Mouse (Mus musculus) testis, postnatal 10 days (tissue): ENCODE results near the gene Bcan.

Source experiments
- DNase-seq: peaks from one replicate; pipeline ENCODE4 v3.0.0; 2021; ENCODE audit warnings: low spot score

The Bcan gene

DNA sequence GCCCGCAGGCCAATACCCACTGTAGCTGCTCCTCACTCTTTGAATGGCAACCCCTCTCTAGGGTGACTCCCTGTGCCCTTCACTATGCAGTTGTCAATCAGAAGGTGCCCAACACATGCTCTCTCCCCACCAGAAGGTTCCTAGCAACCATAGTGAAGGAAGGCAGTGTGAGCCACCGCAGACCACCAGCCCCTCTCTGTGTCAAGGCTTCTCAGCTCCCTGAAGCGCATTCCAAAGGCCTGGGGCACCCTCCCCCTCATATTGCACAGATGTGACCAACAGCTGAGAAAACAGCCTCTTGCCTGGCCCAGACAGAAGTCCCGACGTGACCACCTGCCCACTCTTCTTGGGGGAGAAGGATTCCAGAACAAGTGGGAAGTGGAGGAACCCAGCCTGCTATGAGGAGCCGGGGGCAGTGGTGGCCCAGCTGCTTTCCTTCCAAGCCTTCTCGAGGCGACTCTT lies 27.8 kb downstream of the Bcan start:
- DNase-seq: no peak

DNA sequence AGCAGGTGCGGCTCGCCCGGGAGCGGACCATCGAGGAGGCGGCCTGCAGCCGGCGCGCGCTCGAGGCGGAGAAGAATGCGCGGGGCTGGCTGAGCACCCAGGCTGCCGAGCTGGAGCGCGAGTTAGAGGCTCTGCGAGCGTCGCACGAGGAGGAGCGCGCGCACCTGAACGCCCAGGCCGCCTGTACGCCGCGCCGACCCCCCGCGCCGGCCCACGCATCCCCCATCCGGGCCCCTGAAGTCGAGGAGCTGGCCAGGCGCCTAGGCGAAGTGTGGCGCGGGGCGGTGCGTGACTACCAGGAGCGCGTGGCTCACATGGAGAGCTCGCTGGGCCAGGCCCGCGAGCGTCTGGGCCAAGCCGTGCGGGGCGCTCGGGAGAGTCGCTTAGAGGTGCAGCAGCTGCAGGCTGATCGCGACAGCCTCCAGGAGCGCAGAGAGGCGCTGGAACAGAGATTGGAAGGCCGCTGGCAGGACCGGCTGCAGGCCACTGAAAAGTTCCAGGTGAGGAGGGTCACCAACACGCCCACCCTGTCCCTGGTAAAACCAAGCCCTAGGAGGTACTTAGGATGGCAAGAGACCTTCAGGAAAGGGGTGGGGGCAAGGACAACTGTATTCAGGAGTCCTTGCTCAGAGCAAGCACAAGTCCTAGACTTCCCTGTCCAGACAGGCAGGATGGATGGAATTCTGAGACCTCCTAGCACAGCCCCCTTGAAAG lies 28.4 kb downstream of the Bcan start:
- DNase-seq: no peak

DNA sequence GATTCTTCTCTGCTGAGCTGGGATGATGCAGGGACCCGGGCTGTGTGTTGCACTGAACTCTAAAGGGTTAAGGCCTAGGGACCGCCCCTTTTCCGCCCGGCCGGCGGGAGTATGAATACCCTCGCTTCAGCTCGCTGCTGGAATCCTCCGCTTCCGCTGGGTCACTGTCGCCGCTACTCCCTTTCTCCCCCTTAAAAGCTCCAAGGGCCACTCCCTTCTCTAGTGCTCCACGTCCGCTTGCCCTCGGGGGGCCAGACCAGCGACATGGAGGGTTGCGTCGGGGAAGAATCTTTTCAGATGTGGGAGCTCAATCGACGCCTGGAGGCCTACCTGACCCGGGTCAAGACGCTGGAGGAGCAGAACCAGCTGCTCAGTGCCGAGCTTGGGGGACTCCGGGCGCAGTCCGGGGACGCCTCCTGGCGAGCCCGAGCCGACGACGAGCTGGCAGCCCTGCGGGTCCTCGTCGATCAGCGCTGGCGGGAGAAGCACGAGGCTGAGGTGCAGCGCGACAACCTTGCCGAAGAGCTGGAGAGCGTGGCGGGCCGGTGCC lies 29.0 kb downstream of the Bcan start, which contains the start of gene Nes:
Nes (plus strand) TSS at position 140 of the 550 bp plus-strand sequence.
- DNase-seq: peak; percentile 71

DNA sequence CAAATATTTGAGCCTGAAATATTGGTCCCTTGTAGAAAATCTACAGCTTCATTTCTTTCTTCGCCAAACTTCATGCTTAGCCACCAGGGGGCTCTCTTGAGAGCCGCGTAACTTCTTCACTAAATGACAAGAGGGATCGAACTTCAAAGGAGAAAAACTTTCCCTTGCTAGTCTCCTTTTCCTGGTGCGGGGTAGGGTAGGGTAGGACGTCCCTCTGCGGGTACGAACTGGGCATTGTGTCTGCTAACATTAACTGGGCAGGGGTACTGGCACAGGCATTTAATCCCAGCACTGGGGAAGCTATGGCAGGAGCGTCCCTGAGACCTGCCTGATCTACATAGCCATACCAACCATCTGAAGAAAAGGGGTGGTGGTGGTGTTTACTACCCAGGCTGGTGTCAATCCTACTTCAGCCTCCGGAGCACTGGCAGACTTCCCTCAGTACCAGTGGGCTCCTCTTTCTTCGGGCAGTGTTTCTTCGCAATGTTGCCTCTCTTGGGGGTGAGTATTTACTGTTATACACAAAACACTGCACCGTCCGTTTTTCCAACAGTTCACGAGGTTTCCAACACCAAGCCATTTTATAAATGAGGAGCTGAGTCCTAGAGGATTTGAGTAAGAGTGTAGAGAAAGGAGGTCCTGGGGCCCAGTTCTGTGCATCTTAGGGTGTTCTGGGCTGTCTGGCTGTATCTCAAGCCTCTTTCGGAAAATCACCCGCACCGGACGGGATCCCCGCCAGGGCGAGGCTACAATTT lies 29.7 kb downstream of the Bcan start:
- DNase-seq: peak; percentile 68

DNA sequence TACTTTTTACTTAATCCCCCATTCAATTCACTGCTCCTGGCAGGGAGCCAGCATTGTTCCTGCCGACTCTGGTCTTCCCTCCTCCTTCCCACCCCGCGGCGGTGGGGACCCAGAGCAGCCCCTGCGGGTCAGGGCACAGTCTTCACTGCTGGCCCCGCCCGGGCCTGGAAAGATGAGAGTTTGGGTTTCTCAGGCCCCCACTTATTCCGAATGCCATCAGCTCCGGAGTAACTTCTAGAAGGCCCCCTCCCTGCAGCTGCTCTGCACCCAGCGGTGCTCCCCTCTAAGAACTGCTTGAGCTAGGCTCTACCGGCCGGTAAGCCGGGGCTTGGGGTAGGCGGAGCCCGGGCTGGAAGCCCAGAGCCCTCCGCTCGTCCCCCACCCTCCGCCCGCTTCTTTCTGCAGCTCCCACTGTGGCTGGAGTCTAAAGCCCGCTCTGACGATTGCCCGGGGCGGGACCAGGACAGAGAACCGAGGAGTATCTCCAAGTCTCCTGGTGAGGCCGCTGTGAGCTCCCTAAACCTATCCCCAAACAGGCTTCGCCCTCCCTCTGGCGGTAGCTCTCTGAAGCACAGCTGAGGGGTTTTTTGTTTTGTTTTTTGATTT lies 39.3 kb downstream of the Bcan start:
- DNase-seq: peak; percentile 91

DNA sequence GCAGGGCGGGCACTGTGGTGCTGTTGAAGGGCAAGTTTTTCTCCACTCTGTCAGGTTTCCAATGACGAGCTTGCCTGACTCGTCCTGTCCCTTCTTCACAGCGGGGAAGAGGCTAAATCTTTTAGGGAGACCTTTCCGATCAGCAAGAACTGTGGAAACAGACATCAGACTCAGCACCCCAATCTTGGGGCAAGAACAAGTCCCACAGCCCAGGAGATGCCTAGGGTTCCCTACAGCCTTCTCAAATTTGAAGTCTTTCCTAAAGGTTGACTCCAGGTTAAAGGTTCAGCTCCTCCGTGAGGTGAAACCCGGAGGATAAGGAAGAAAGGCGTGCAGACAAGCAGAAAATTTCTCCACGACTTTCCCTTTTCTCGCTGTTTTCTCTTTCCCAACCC lies 39.8 kb downstream of the Bcan start:
- no peak for DNase-seq

DNA sequence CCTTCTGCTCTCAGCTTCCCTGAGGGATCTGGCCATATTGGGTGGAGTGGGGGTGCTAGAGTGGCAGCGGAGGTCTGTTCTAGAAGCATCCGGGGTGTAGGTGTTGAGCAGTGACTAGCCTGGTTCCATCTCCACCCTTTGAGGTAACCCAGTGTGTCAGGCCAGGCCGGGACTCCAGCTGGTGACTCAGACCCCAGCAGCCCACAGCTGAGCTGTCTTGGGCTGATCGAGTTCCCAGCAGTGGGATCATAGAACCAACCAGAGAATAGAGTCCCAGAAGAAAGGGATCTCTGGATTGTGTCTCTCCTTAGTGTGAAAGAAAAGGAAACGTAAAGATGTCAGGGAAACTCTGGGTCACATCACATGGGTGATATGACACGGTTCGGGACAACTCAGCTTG lies 40.7 kb downstream of the Bcan start:
- no peak for DNase-seq

DNA sequence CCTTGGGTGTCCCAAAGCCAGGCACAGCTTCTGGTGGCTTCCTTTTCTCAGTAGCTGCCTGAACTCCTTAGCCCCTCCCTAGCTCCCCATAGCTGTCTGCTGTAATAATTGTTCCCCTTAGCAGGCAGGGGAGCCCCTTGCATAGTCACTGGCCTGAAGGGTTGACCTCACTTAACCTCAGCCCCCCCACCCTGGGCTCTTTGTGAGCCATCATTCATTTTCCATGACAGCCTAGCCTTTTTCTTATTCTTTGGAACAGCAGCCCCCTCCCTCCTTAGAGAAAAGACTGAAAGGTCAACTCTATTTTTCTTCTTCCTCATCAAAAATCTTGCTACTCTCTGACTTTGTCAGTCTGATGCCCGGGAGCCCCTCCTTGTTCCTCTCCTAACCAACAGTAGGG lies 41.1 kb downstream of the Bcan start:
- no peak for DNase-seq

DNA sequence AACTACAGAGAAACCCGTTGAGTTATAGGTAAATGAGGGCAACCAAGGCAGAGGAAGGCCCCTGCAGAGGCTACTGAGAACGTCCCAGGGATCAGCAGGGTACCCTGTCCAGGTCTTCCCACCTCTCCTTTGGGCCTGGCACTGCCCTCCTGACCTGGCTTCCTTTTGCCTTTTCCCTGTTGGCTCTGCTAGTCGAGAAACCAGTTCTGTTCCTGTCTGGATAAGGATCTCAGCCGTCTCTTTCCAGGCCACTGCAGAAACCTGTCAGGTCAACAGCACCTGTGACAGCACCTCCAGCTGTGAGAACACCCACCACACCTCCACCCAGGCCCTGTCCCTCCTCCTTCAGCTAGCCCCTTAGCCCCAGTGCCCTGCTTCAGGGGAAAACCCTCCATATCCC lies 41.6 kb downstream of the Bcan start:
- no peak for DNase-seq

DNA sequence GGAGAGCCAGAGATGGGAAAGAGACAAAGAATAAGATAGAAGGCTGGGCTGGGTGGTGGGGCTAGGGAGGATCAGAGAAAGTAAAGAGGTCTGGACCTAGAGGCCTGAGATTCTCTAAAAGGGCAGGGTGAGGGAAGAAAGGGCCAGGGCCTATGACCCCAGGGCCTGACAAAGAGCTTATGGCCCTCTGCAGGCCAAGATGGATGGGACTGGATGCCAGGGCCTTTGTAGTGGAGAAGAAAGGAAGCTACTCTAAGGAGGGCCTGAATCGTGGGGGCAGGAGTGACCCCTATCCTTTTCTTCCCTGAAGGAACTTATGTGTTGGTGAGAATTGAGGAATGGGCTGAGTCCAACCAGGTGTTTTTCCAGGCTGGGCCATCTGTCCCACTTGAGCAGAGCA lies 42.0 kb downstream of the Bcan start:
- DNase-seq: no peak

DNA sequence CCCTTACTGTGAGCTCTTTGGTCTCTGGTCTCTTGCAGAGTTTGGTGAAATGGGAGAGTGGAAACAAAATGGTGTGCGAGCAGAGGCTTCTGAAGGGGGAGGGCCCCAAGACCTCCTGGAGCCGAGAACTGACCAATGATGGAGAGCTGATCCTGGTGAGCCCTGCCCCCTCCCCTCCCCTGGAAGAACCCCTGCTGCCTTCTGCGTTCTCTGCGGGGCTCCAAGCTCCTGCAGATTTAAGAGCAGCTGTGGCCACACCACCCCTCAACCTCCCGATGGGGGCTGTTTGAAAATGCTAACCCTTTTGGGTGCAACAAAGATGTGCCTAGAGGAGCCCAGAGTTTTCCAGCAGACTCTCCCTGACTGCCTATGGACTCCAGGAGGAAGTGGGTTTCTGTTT lies 47.6 kb downstream of the Bcan start:
- DNase-seq: no peak

DNA sequence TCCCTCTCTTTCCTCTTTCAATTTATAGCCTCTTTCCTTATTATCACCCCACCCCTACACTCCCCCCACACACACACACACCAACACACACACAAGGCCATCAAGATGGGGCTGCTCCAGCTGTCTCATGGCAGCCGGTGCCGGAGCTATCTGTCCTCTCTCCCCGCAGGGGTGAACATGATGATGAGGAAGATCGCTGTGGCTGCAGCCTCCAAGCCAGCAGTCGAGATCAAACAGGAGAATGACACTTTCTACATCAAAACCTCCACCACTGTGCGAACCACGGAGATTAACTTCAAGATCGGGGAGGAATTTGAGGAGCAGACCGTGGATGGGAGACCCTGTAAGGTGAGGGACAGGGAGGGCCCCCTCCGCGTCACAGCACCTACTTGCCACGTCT lies 48.1 kb downstream of the Bcan start:
- DNase-seq: no peak

DNA sequence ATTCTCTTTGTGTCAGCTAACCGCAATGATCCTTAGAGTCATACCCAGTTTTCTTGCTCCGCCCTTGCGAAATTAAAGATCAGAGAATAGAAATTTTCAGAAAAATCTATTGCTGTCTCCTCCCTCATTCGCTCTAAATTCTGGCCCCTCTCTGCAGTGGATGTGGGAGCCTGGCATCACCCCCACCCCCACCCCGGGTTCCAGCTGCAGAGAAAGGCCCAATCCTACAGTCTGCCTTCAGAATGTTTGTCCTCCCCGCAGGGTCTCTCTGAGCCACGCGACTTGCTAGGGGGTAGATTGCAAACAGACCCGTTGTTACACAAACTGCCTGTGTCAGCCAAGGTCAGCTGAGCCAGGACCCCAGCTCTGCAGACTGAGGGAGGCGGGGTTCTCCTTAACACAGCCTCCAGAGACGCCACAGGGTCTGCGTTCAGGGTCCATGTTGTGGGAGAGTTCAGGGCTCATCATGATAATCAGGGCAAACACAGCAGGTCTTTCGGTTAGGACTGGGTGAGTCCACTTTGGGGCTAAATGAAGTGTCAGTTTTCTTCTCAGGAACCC lies 50.0 kb downstream of the Bcan start:
- no peak for DNase-seq

DNA sequence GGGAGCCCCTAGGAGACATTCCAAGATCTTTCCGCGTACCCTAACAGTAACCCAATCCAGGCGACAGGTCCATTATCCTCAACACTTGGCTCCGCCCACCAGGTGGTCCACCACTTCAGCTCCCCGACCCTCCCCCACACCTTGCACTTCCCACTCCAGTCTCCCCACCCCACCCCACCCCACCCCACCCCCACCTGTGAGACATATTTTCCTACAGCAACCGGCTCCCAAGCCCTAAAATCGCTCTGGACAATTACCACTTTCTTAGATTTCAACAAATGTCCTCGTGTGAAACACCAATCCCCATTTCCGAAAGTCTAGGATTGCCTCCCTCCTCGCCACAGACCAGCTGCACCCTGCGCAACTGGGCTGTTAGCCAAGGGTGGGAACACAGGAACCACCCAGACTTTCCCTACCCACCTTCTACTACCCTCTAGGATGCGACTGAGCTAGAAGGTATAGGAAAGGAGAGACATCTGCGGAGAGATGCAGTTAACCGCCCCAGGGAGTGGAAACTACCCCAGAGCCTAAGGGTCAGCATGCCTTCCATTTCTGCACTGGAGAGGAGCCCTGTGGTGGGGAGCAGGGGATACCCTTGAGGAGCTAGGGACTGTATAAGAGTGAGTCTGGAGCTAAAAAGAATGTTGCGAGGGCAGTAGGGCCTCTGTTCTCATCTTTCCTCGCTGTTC lies 50.6 kb downstream of the Bcan start:
- no peak for DNase-seq

DNA sequence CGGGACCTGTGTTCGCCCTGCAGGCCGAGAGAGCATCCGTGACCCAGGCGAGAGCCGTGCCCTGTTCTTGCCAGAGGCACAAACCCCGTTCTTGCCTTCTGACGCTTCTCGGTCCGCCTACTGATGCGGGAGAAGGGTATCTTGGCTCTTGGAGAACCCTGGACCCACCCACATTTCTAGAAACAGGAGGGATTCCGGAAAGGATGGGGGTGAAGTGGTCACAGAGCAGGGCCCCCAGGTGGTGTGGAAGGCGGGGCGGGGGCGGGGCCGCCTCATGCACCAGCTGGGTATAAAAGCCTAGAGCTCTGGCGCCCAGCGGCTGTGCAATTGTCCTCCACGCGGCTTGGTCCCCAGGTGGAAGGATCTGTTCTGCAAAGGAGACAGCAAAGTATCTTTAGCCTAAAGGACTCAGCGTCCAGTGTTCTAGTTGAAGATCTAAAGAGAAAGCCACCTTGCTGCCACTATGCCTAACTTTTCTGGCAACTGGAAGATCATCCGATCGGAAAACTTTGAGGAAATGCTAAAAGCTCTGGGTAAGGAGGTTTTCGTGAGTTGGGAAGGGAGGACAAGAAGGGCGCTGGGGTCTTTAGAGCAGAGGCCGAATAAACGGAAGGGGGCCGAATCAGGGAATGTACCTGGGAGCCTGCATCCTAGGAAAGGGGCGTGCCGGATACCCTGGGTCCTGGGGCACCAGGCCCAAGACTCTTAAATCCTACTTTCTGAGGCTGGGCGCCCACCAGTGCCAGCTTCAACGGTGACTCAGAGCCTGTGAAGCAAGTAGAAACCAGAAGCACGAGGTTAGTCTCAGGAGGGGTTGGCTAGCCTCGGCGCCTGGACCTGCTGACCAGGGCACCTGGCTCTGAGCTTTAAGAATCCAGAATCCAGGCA lies 51.4 kb downstream of the Bcan start, which contains the start of gene Crabp2:
Crabp2 (plus strand) TSS at position 289 of the 888 bp plus-strand sequence.
- DNase-seq: no peak

DNA sequence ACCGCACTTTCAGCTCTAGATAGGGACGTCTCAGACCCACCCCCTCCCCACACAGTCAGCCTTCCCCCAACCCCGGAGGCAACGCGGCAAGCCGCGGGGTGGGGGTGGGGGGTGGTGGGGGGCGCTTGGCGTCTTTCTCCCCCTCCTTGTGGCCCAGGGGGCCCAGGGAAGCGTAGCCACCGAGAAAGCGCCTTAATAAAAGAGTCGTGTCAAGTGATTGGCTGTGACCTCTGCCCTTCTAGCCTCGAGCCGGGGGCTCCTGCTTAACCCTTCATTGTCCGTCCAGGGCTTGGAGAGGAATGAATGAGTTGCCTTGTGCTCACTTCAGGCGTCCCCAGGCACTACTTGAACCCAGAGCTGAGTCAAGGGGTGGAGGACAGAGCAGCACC lies 52.2 kb downstream of the Bcan start:
- no peak for DNase-seq

DNA sequence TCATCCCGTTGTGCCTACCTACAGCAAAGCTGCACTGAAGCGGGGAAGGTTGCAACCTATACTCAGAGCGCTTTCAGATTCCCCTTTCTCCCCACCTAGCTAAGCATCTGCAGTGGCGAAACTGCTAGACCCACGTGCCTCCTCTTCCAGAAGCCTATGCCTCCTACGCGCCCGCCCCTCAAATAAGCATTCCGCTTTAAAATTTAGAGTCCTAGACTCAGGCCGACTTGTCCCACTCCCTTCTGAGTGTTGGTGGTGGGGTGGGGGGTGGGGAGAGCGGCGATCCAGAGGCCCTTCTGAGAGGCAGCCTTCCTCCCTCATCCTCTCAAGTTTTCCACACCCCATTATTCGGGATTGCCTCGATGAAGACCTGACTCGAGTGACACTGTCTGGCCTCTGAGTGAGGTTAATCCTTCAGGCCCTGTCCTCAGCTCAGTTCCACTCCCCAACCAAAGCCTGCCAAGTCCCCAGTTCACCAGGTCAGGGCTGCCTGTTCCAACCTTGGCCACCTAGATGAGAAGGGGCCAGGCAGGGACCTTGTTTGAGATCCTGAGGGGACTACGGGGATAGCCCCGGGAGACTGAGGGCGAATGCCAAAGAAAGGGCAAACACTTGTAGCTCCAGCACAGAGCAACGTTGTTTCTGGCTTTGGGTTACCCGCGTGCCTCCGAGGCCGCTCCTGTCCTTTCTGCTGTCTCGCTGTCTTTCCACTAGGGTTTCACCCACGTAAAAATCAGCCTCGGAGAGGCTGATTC lies 52.8 kb downstream of the Bcan start:
- no peak for DNase-seq

DNA sequence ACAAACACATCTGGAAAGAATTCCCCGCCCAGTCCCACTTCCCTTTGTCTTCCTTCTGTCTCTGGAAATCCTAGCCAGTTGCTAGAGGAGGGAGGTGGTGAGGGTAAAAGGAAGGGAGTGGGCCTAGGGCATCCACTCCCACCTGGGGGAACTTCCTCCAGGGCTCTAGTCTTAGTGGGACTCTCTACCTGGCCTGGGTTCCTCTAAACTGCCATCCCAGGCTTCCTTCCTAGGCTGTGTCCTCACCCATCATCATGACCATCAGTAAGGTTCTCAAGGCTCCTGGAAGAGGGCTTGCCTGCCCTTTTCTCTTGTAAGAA lies 53.5 kb downstream of the Bcan start:
- DNase-seq: no peak

DNA sequence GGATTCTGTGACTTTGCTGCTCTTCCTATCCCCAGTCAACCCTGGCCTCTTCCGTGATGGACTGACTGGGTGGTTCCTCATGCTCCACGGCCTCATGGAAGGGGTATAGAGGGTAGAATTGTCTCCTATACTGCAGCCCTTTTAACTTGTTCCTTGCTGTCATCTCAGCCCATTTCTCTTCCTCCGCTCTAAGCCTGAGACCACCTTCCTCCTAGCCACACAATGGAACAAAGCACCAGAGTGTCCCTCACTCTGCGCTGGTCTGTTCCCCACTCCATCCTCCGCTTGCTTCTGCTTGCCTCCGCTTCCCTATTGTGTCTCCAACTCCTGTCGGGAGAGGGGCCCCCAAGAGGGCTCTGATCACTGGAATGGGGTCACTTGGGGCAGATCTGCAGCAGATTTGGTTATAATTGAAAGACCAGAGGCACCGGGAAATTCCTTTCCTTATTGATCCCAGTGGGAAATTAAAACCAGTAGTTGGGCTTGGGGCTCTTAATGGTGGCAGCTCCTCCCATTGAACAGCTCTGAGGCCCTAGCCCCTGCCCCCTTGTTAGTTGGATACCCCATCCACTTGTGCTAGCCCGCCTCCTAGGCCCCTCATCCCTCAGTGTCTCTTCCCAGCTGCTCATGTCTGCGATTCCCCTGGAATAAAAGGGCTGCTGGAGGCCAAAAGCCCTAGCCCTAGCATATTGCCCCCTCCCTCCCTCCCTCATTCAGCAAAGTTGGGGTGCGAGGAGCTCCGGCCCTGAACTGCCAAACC lies 54.1 kb downstream of the Bcan start:
- DNase-seq: no peak
